Mouse (Mus musculus) small intestine, adult 2 months (tissue): ENCODE results near the gene Ric8a.

Experiments used
- CTCF ChIP-seq: fragments of 200-500 bp; IDR thresholded peaks from 2 replicates; pipeline ENCODE4 v1.5.1; 2012; ENCODE audit warnings: low read depth, mild to moderate bottlenecking, control low read depth, inconsistent platforms, low read length, moderate library complexity, mixed read lengths; ENCODE audit not compliant: insufficient replicate concordance, insufficient read length; ENCODE audit errors: extremely low read depth
- POLR2A ChIP-seq: fragments of 200-500 bp; IDR thresholded peaks from 2 replicates; pipeline ENCODE4 v1.6.1; 2012; ENCODE audit warnings: low read depth, mild to moderate bottlenecking, control low read depth, inconsistent platforms, low read length, moderate library complexity

- TF ChIP-seq CTCF (no peak), POLR2A (no peak)
These were observed 17.2 kb upstream of the Ric8a start for GRCm38 (mm10) chr7:140839556-140839955.
